Mouse (Mus musculus) small intestine, adult 2 months (tissue): ENCODE data around the gene Dnajc14. TPM values are rescaled to one million over a fixed set of nuclear protein-coding genes. Genes with fewer than 3 reads are reported as not detected.

ENCODE experiments used
- H3K27ac ChIP-seq: fragments of 200-500 bp; 2 replicates; pipeline ENCODE4 v1.5.1; 2012; ENCODE audit warnings: low read depth, low read length, control low read depth, inconsistent platforms; ENCODE audit not compliant: insufficient read depth
- H3K27me3 ChIP-seq: fragments of 200-500 bp; 2 replicates; pipeline ENCODE4 v1.6.1; 2012; ENCODE audit warnings: mild to moderate bottlenecking, moderate library complexity, low read length, inconsistent platforms; ENCODE audit not compliant: control insufficient read depth, insufficient read depth
- H3K36me3 ChIP-seq: fragments of 200-500 bp; 2 replicates; pipeline ENCODE4 v1.6.1; 2012; ENCODE audit warnings: mild to moderate bottlenecking, low read length, control low read depth, inconsistent platforms; ENCODE audit not compliant: control insufficient read depth, insufficient read depth
- H3K4me1 ChIP-seq: fragments of 200-500 bp; 2 replicates; pipeline ENCODE4 v1.6.1; 2012; ENCODE audit warnings: low read length, inconsistent platforms, mixed read lengths; ENCODE audit not compliant: control insufficient read depth, insufficient read depth, insufficient read length
- H3K4me3 ChIP-seq: fragments of 200-500 bp; 2 replicates; pipeline ENCODE4 v1.5.1; 2012; ENCODE audit warnings: low read depth, mild to moderate bottlenecking, control low read depth, inconsistent platforms, low read length, moderate library complexity
- CTCF ChIP-seq: fragments of 200-500 bp; IDR thresholded peaks from 2 replicates; pipeline ENCODE4 v1.5.1; 2012; ENCODE audit warnings: low read depth, mild to moderate bottlenecking, control low read depth, inconsistent platforms, low read length, moderate library complexity, mixed read lengths; ENCODE audit not compliant: insufficient replicate concordance, insufficient read length; ENCODE audit errors: extremely low read depth
- POLR2A ChIP-seq: fragments of 200-500 bp; IDR thresholded peaks from 2 replicates; pipeline ENCODE4 v1.6.1; 2012; ENCODE audit warnings: low read depth, mild to moderate bottlenecking, control low read depth, inconsistent platforms, low read length, moderate library complexity
- WGBS: fragments of 180-500 bp; shearing (Covaris S2); methylation state at CpG from one replicate; pipeline ENCODE4 v1.1.7; 2018; 5-methylcytosine and 5-hydroxymethylcytosine counted together
- polyA plus RNA-seq: library from polyadenylated mRNA; depleted of rRNA; stranded (reverse); fragments of >200 nt; gene quantifications from 2 replicates; pipeline ENCODE4 v1.2.3, GENCODE M21; 2012; rRNA removed

The Dnajc14 gene
- polyA plus RNA-seq, 1 experiment, result 12.1 TPM

- no peak for TF ChIP-seq CTCF
- no peak for TF ChIP-seq POLR2A
- Histone ChIP-seq H3K4me3 (no peak overlapping the region), H3K36me3 (peaks cover 45% of the 10 kb centered on the region), H3K27ac (no peak overlapping the region), H3K4me1 (no peaks in the 10 kb centered on the region), H3K27me3 (no peaks in the 10 kb centered on the region)
- WGBS, result 66% methylated on average over 2 of the region's 2 CpGs
Observed at GRCm38 (mm10) chr10:128845516-128845915, 41.7 kb downstream of the Dnajc14 start.

- WGBS, result 96% methylated on average over 4 of the region's 4 CpGs
Observed at GRCm38 (mm10) chr10:128846664-128847063, 42.8 kb downstream of the Dnajc14 start.

GRCm38 (mm10) chr10:128848426-128848825 is 44.6 kb downstream of the Dnajc14 start:
- Histone ChIP-seq H3K4me3 (no peak overlapping the region), H3K27ac (no peak overlapping the region), H3K36me3 (peaks cover 30% of the 10 kb centered on the region), H3K27me3 (no peaks in the 10 kb centered on the region), H3K4me1 (no peaks in the 10 kb centered on the region)
- TF ChIP-seq POLR2A, result no peak
- TF ChIP-seq CTCF, result no peak
- 43% methylated on average over 2 of the region's 2 CpGs for WGBS

More at GRCm38 (mm10) chr10:128846664-128847063, 42.8 kb downstream of the Dnajc14 start:
- TF ChIP-seq POLR2A, result no peak
- TF ChIP-seq CTCF, result no peak
- H3K36me3 ChIP-seq, result peaks cover 39% of the 10 kb centered on the region
- no peaks in the 10 kb centered on the region for H3K27me3 ChIP-seq
- H3K4me1 ChIP-seq, result no peaks in the 10 kb centered on the region
- H3K4me3 ChIP-seq, result no peak overlapping the region
- no peak overlapping the region for H3K27ac ChIP-seq

- H3K4me3 ChIP-seq, result no peak overlapping the region
- TF ChIP-seq CTCF, result no peak
- TF ChIP-seq POLR2A, result no peak
- H3K27ac ChIP-seq, result no peak overlapping the region
- no peaks in the 10 kb centered on the region for H3K27me3 ChIP-seq
- H3K36me3 ChIP-seq, result peaks cover 30% of the 10 kb centered on the region
- WGBS, result 58% methylated on average over 3 of the region's 3 CpGs
- no peaks in the 10 kb centered on the region for H3K4me1 ChIP-seq
Observed at GRCm38 (mm10) chr10:128850339-128850738, 46.5 kb downstream of the Dnajc14 start.

GRCm38 (mm10) chr10:128861176-128861575 is 57.3 kb downstream of the Dnajc14 start:
- H3K36me3 ChIP-seq, result peaks cover 25% of the 10 kb centered on the region
- no peaks in the 10 kb centered on the region for H3K27me3 ChIP-seq
- TF ChIP-seq POLR2A (no peak), CTCF (no peak)

GRCm38 (mm10) chr10:128866042-128866441 is 62.2 kb downstream of the Dnajc14 start:
- peaks cover 23% of the 10 kb centered on the region for H3K36me3 ChIP-seq
- no peak for TF ChIP-seq POLR2A
- TF ChIP-seq CTCF, result no peak
- no peak overlapping the region for H3K4me3 ChIP-seq
- no peaks in the 10 kb centered on the region for H3K27me3 ChIP-seq
- WGBS, result 86% methylated on average over 3 of the region's 3 CpGs
- H3K4me1 ChIP-seq, result 0 out of 2 replicates have a peak, but pooled peaks cover 1% of the 10 kb centered on the region
- no peak overlapping the region for H3K27ac ChIP-seq

More at GRCm38 (mm10) chr10:128861176-128861575, 57.3 kb downstream of the Dnajc14 start:
- Histone ChIP-seq H3K4me1 (0 out of 2 replicates have a peak, but pooled peaks cover 1% of the 10 kb centered on the region), H3K4me3 (no peak overlapping the region), H3K27ac (no peak overlapping the region)

GRCm38 (mm10) chr10:128866518-128866917 is 62.7 kb downstream of the Dnajc14 start:
- H3K4me3 ChIP-seq, result no peak overlapping the region
- no peak overlapping the region for H3K27ac ChIP-seq
- no peaks in the 10 kb centered on the region for H3K27me3 ChIP-seq
- TF ChIP-seq POLR2A (no peak), CTCF (no peak)
- H3K4me1 ChIP-seq, result 0 out of 2 replicates have a peak, but pooled peaks cover 1% of the 10 kb centered on the region
- 96% methylated on average over 1 of the region's 1 CpGs for WGBS
- H3K36me3 ChIP-seq, result peaks cover 25% of the 10 kb centered on the region

Other genes with a start within 250 kb of the Dnajc14 start
- 3.2 and 6.9 TPM in 2 replicates for gene Pa2g4, start 238.1 kb upstream of the Dnajc14 start, polyA plus RNA-seq
- gene Erbb3, start 214.4 kb upstream of the Dnajc14 start, polyA plus RNA-seq, result 32.3 and 127 TPM in 2 replicates
- gene Rps26, start 177.3 kb upstream of the Dnajc14 start, polyA plus RNA-seq, result 439 and 930 TPM in 2 replicates
- gene Ikzf4, start 158.1 kb upstream of the Dnajc14 start, polyA plus RNA-seq, result 0.65 and 0.95 TPM in 2 replicates
- 10.4 and 14.2 TPM in 2 replicates for gene Suox, start 130.0 kb upstream of the Dnajc14 start, polyA plus RNA-seq
- 17.2 and 32.2 TPM in 2 replicates for gene Rab5b, start 107.8 kb upstream of the Dnajc14 start, polyA plus RNA-seq
- gene Pmel, start 99.9 kb upstream of the Dnajc14 start, polyA plus RNA-seq, result 1.4 and 2.1 TPM in 2 replicates
- gene Cdk2, start 99.0 kb upstream of the Dnajc14 start, polyA plus RNA-seq, result 4.2 and 6.1 TPM in 2 replicates
- gene Dgka, start 59.2 kb upstream of the Dnajc14 start, polyA plus RNA-seq, result 35.0 and 101 TPM in 2 replicates
- 6.9 and 17.0 TPM in 2 replicates for gene Pym1, start 56.2 kb upstream of the Dnajc14 start, polyA plus RNA-seq
- gene Mmp19, start 13.2 kb upstream of the Dnajc14 start, polyA plus RNA-seq, result 1.2 and 2.5 TPM in 2 replicates
- gene Tmem198b, start 308 bp downstream of the Dnajc14 start, polyA plus RNA-seq, result 4.6 and 7.0 TPM in 2 replicates
- 0.14 and 0.89 TPM in 2 replicates for gene Sarnp, start 13.3 kb downstream of the Dnajc14 start, polyA plus RNA-seq
- gene Ormdl2, start 17.6 kb downstream of the Dnajc14 start, polyA plus RNA-seq, result 36.4 and 62.8 TPM in 2 replicates
- gene Gdf11, start 87.7 kb downstream of the Dnajc14 start, polyA plus RNA-seq, result 0.53 and 0.82 TPM in 2 replicates
- gene Cd63, start 96.9 kb downstream of the Dnajc14 start, polyA plus RNA-seq, result 62.0 and 91.5 TPM in 2 replicates
- gene Rdh5, start 118.8 kb downstream of the Dnajc14 start, polyA plus RNA-seq, result 20.2 and 30.3 TPM in 2 replicates
- 88.8 and 147 TPM in 2 replicates for gene Bloc1s1, start 120.0 kb downstream of the Dnajc14 start, polyA plus RNA-seq
- 8.4 and 14.6 TPM in 2 replicates for gene Itga7, start 129.8 kb downstream of the Dnajc14 start, polyA plus RNA-seq
- 27.6 and 32.2 TPM in 2 replicates for gene Mettl7b, start 156.9 kb downstream of the Dnajc14 start, polyA plus RNA-seq
- not detected in 2 replicates for gene Olfr9, start 185.4 kb downstream of the Dnajc14 start, polyA plus RNA-seq
- gene Olfr763, start 206.7 kb downstream of the Dnajc14 start, polyA plus RNA-seq, result not detected in 2 replicates
- gene Olfr764-ps1, start 235.8 kb downstream of the Dnajc14 start, polyA plus RNA-seq, result not detected in 2 replicates
- not detected in 2 replicates for gene Olfr765, start 245.9 kb downstream of the Dnajc14 start, polyA plus RNA-seq